Mouse (Mus musculus): Measurements from ENCODE around the gene Tmcc1. TPM values are rescaled to one million over a fixed set of nuclear protein-coding genes. Genes with fewer than 3 reads are reported as not detected.
"Not testable (repeated sequence)": the region's sequence is repeated elsewhere in the genome, so short reads cannot be mapped to it uniquely, and the experiment has no call there.

The Tmcc1 gene
- total RNA-seq, 2 experiments from 2014 or later = 9.7 to 11.4 TPM

DNA sequence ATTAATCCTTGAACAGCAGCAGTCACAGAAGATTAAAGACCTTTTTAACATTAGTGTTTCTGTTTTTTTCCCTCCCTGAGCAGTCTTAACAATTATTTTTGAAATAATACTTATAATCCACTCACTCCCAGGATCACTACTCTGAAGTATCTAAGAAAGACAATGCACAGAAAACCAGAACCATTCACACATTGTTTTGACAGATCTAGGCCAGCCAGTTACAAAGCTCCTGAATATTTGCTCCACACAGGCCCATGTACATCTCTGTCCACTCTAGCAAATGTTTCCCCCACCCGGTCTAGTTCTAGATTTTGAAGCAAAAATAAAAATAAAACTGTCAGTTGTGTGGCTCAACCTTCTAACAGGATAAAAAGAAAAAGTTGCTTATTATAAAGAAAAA, 45.9 kb downstream of the Tmcc1 start:
- ATAC-seq (replicated peaks; ENCODE audit: poor library complexity) = no peak

DNA sequence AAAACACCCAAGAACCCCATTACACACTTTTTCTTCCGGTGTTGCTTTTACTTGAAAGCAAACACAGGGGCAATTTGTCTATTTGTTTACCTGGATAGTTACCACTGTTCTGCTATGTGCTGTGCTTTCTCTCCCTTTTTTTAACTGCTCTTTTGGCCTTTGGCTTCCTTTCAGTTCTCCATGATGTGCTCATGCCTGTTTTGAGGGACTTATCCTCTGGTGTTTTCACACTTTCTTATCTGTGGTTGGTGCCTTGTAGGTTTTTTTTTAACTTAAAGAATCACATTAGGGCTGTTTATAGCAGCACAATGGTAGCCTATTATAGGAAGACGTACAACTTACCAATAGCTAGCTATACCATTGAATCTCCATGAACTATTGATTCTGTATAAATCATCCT, 51.6 kb downstream of the Tmcc1 start:
- no peak for ATAC-seq (replicated peaks; ENCODE audit: poor library complexity)

DNA sequence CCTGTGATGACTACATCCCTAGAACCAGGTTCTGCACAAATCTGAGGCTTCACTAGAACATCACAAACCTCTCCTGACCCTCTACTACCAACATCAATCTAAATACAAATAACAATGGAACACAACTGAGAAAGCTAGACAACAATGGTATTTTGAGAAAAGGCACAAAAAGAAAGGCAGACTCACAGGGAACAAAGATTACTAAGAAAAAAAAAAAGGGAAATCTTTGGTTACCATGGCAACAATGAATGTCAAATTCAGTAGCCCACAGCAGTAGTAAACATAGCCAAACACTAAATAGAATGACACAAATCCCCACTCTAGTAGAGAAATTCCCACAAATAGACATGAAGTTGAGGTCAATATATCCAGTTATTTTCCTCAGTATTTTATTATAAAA, 52.5 kb downstream of the Tmcc1 start:
- no peak for ATAC-seq (replicated peaks; ENCODE audit: poor library complexity)

DNA sequence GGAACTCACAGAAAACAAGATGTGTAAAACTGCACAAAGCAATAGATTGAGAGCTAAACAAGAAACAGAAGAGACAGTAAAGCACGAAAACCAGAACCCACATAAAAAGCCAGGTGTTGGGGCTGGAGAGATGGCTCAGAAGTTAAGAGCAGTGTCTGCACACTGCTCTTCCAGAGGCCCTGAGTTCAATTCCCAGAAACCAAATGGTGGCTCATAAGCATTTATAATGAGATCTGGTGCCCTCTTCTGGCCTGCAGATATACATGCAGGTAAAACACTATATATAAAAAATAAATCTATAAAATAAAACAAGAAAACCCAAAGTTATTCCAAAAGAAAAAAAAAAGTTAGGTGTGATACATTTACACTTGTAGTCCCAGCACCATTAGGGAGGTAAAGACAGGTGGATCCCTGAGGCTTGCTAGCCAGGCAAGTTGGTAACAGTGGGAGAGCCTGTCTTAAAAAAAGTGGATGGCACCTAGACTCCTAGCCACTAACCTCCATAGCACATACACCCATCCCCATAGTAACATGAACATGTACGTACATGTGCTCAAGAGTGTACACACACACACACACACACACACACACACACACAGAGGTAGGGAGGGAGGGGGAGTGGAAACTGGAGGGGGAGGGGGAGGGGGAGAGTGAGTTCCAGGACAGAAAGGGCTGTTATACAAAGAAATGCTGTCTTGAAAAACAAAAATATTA, 54.0 kb downstream of the Tmcc1 start:
- ATAC-seq (replicated peaks; ENCODE audit: poor library complexity) = no peak

DNA sequence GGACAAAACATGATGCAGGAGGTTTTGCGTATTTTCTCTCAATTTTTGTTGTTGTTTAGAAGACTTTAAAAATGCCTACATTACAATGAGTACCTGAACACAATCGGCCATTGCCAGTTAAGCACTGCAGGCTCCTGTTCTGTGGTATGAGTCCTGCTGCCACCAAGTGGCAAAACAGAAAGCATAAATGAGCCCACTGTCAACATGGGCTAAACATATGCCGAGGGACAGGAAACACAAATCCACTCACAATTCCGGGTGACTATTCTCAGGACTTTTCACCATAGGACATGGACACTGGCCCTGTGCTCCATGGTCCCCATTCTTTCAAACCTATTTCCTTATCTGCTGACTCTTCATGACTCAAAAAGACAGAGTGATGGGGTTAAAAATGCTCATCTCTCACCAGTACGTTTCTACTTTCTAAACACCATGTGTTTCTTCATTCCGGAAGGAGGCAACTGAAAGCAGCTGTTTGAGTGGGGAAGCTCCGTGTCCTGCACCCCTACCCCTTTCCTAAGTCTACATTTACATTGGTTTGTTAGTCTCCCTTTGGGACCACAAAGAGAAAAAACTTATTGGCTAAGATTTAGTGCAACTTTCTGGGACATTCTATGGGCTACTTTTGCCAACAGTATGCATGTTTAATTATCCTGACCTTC, 57.2 kb downstream of the Tmcc1 start:
- peak; percentile 83 for ATAC-seq (replicated peaks; ENCODE audit: poor library complexity)

DNA sequence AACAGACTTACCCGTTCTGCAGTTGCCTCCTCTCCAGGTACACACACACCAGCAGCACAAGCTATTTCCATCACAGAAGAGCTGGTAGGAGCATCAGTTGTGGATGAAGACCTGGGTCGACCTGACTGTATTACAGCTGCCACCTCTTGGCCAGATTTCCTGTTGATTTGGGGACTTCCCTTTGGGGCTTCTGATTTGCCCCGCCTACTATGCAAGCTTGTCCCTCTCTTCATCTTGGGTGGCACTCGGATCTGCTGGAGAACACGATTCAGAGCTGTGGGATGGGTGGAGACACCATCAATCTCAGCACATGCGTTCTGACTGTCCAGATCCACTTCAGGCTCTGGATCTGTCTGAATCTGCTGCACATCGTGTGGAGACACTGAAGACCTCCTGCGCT, 59.5 kb downstream of the Tmcc1 start:
- peak; percentile 43; the same call in 1 of the 2 replicates for ATAC-seq (replicated peaks; ENCODE audit: poor library complexity)

DNA sequence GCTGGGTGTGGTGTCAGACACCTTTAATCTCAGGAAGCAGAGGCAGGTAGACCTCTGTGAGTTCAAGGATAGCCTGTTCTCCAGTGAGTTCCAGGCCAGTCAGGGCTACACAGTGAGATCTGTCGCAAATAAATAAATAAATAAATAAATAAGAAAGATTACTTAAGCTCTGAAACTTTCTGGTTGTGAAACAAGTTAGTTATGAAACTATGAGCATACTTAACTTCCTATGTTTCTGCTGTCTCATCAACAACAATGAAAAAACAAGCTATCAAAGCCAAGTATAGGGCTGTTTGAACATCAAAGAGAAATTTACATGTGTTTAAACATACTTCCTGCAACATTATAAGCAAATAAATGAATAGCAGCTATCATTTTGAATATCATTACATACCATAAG, 61.5 kb downstream of the Tmcc1 start:
- ATAC-seq (replicated peaks; ENCODE audit: poor library complexity) = peak; percentile 42

DNA sequence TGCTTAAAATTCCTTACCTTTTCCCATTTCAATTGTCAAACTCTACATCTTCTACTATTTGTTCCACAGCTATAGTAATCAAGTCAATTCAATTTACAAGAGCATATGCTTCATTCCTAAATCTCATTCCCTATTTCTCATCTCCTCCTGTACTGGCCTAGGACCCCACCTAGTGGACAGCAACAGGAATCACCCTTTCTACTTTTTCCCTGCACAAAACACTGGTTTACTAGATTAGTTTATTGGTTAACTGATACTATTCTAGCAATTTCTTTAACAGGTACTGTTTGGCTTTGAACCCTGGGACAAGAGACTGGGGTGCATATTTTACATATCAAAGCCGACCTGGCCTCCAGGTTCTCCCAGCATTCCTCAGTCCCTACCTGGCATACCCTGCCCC, 64.6 kb downstream of the Tmcc1 start:
- ATAC-seq (replicated peaks; ENCODE audit: poor library complexity) = peak; percentile 90

DNA sequence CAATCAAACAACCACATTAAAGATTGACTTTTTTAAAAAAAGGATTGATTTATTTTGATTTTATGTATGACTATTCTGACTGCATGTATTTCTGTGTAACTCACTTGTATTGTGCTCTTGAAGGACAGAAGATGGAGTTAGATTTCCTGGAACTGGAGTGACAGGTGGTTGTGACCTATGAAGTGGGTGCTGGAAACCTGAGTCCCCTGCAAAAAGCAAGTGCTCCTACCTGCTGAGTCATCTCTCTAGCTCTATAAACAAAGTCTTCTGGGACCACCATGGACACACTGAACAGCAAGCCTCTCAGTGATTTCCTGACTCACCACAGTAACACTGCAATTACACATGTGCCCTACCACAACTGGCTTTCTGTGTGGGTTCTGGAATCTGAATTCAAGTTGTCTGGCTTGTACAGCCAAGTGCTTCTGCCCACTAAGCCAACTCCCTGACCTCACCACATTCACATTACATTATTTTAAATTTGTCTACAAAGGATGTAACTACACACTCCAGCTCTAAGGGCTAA, 65.3 kb downstream of the Tmcc1 start:
- ATAC-seq (replicated peaks; ENCODE audit: poor library complexity) = no peak

DNA sequence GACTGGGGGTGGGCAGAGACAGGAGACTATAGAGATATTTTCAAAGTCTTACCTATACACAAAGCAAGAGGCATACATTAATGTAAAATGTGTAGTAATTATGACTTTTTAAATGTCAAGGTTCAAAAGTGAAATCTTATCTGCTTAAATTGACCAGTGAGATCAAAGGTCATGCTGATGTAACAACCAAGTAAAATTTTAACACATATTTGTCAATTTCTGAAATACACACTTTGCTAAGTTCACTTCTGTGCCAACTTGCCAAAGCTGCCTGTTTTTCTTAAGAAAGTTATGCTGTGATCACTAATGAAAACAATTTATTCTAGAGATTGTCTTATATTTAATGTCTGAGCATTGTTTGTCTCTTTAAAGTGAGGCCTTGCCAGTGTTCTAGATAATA, 66.7 kb downstream of the Tmcc1 start:
- no peak for ATAC-seq (replicated peaks; ENCODE audit: poor library complexity)

DNA sequence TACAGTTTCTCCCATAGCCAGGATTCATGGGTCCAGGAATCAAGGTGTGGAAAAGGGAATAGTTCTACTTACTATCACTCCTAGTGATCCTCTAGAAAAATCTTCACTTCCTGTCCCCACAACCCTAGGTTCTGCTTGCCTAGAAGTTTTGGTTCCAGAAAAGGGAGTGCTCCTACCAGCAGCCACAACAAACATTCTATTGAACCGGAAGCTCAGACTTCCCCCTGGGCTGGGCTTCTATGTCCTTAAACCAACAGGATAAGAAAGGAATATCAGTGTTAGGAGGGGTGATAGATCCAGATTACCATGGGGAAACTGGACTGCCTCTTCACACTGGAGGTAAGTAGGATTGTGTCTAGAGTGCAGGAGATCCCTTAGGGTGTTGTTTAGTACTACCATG, 70.4 kb downstream of the Tmcc1 start:
- ATAC-seq (replicated peaks; ENCODE audit: poor library complexity) = no peak

DNA sequence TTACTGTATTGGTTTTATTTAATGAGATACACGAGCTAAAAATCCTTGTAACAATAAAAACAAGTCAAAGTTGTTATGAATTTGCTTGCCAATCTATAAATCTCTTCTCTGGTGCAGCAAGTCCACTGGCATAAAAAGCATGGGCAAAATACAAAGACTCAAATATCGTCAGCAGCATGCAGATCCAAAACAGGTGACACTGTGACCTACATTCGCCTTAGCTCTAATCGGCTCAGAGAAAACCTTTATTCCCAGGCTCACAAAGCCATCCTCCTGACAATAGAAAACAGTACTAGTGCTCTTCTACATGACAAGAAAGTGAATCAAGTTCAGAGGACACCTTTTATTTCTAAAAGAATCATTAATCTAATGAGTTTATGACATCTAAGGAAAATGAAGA, 73.6 kb downstream of the Tmcc1 start:
- no peak for ATAC-seq (replicated peaks; ENCODE audit: poor library complexity)

DNA sequence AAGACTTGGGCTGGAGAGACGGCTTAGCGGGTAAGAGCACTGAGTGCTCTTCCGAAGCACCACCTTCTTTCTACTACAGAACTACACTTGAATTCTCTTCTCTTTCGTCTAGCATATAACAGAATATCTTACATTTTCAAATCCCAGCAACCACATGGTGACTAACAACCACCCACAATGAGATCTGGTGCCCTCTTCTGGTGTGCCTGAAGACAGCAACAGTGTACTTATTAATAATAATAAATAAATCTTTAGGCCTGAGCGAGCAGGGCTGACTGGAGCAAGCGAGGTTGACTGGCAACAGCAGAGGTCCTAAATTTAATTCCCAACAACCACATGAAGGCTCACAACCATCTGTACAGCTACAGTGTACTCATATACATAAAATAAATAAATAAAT, 76.7 kb downstream of the Tmcc1 start:
- not testable (repeated sequence) for ATAC-seq (replicated peaks; ENCODE audit: poor library complexity)

DNA sequence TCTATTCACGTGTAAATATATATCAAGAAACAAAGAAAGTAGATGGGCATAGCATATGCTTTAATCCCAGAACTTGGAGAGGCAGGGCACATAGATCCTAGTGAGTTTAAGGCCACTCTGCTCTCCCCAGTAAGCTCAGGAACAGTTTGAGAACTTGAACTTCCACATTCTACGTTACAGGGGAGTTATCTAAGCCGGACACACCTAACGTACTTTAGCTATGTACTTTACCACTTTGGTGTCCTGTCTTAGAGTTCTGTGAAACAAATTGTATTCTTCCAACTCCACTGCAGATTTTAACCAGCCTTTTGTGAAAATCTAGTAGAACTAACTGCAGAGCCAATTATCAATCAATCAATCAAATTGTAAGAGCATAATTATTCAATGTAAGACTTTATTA, 82.7 kb downstream of the Tmcc1 start:
- ATAC-seq (replicated peaks; ENCODE audit: poor library complexity) = no peak; the same call in 1 of the 2 replicates

DNA sequence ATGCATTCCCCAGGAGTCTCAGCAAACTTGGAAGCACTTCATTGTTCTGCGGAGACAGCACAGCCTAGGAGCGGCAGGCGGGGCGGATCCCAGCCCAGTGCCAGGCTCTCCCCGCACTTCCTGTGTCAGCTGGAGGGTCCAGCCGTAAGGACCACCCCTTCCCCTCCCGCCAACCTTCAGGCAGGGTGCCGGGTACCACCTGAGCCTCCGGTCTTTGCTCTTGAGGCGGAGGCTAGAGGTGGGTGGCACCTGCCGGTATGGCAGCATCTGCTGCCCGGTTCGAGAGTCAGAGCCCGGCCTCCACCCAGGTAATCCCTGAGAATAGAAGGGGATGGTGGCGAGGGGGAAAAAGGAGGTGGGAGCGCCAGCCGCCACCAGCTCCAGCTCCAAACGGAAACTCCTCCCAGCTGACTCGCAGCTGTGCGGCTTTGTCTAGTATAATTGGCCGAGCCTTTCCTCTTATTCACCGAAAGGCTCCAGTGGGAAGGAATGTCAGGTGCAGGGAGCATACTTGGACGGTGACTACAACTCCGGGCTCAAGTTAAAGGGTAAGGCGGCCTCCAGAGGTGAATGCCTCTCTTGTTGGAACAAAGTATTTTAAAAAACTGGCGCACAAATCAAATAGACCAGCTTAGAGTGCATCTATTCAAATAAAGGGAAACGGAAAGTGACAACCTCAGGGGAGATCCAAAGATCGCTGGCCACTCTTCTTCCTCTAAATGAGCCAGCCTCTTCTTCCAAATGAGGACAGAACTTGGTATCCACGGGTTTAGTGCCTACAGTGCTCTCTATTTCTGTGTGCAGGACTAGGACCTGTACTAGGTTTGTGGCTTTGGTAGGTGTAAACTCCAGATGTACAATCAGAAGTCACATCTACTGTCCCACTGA, 85.6 kb downstream of the Tmcc1 start:
- peak; percentile 61 for ATAC-seq (replicated peaks; ENCODE audit: poor library complexity)

DNA sequence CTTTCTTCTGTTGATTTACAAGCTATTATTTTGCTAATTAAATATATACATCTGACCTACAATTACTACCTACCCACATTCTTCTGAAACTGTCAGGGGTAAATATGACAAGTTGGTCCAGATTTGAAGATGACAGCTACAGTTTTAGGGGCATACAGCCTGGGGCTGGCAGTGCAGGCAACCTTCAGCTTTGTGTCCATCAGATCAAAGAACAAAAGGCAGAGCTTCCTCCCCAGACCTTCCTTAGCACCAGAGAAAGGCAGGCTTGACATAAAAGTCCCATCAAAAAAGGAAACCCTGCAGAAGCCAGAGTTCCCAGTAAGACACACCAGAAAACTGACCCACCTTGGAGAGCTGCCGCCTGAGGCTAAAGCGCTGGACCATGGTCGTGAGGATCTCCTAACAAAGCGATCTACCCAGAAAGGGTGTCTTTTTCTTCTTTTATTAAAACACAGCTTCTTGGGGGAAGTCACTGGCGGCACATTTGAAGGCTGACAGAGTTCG, 86.3 kb downstream of the Tmcc1 start:
- peak; percentile 9; the same call in 1 of the 2 replicates for ATAC-seq (replicated peaks; ENCODE audit: poor library complexity)

DNA sequence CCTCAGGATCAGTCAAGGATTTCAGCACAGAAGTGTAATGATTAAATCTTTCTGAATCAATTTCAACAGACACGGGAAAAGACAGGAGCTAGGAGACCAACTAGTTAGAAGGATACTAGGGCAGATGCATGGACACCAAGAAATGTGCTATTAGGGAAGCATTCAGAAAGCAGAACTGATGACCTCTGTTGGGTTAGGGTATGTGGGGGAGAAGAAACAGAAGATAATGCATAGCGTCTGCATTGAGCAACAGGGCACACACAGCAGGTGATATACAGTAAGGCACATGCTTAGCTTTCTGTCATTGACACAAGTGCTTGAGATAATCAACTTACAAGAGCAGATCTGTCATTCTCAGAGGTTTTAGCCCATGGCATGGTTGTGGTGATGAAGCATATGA, 95.7 kb downstream of the Tmcc1 start:
- peak; percentile 57 for ATAC-seq (replicated peaks; ENCODE audit: poor library complexity)

DNA sequence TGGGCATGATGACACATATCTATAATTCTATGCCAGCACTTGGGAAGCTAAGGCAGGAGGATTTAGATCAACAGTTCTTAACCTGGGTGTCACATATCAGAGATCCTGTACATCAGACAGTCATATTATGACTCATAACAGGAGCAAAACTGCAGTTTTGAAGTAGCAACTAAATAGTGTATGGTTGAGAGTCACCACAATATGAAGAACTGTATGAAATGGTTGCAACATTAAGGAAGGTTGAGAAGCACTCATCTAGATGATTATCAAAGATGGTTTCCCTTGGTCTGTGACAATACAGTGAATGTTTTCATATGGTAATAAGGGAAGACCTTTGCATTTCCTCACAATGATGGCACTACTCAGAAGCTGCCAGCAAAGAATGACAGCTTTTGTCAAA, 103.9 kb downstream of the Tmcc1 start:
- no peak for ATAC-seq (replicated peaks; ENCODE audit: poor library complexity)

DNA sequence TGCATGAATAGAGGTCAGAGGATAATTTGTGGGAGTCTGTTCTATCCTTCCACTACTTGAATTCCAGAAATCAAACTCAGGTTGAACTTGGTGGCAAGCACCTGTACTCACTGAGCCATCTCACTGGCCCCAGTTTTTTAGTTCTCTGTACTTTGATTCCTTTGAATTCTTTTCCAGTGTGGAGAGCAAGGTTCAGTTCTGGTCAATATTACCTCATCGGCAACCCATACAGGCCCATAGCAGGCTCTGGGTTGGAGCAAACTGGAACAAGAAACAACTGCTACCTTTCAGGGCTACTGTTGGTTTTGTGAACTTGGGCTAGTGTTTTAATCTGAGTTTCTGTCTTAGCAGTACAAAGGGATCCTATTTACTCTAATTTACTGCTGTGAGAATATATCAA, 107.2 kb downstream of the Tmcc1 start:
- no peak for ATAC-seq (replicated peaks; ENCODE audit: poor library complexity)

DNA sequence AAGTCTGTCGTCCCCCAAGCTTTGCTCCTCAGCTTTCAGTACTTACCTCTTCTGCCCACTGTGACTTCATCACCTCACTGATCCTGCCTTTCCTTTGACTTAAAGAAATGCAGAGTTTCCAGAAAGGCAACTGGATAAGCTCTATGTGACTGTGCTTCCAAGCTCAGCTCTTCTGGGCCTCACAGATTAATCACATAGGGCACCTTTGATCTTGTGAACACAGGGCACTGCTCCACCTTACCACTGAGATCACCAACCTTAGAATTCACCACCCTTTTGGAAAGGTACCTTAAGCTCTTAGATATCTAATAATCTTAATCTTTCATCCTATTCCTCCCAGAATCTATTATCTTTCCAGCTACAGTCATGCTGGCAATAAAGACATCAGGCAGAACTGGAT, 111.0 kb downstream of the Tmcc1 start:
- no peak for ATAC-seq (replicated peaks; ENCODE audit: poor library complexity)

DNA sequence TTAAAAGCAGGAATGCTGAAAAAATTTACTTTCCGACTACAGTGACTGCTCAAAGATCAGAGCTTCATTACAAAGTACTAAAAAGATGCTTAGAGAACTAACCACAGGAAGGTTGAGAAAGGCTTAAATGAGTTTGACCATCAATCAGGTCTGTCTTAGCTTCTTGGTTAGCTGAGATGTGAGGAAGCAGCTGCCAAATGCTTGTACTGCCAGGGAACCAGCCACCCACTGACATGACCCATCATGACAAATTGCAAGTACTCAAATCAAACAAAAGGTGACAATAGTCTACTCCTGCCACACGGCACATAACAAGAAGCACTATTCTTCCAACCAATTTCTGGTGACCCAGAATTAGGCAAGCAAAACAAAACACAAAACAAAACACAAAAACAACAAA, 111.9 kb downstream of the Tmcc1 start:
- ATAC-seq (replicated peaks; ENCODE audit: poor library complexity) = no peak
